Mouse (Mus musculus): Measurements from ENCODE around the gene Arhgap18.

The Arhgap18 gene

GRCm38 (mm10) chr10:26832669-26833249 lies 79.5 kb downstream of the Arhgap18 start:
- no peak for DNase-seq

GRCm38 (mm10) chr10:26833393-26833792 lies 80.2 kb downstream of the Arhgap18 start:
- no peak for DNase-seq

GRCm38 (mm10) chr10:26849311-26849710 lies 96.1 kb downstream of the Arhgap18 start:
- DNase-seq = no peak

GRCm38 (mm10) chr10:26849854-26850253 lies 96.6 kb downstream of the Arhgap18 start:
- no peak for DNase-seq

- DNase-seq = no peak
Observed at GRCm38 (mm10) chr10:26854556-26855100, 101.4 kb downstream of the Arhgap18 start.

- DNase-seq = no peak
Observed at GRCm38 (mm10) chr10:26855851-26856535, 102.8 kb downstream of the Arhgap18 start.

GRCm38 (mm10) chr10:26857583-26857982 lies 104.4 kb downstream of the Arhgap18 start:
- DNase-seq = no peak

GRCm38 (mm10) chr10:26858537-26858936 lies 105.3 kb downstream of the Arhgap18 start:
- DNase-seq = no peak

GRCm38 (mm10) chr10:26861231-26861630 lies 108.0 kb downstream of the Arhgap18 start:
- DNase-seq = no peak

GRCm38 (mm10) chr10:26862207-26862606 lies 109.0 kb downstream of the Arhgap18 start:
- DNase-seq = no peak

- DNase-seq = no peak
Observed at GRCm38 (mm10) chr10:26863982-26864381, 110.8 kb downstream of the Arhgap18 start.

GRCm38 (mm10) chr10:26870802-26871201 lies 117.6 kb downstream of the Arhgap18 start:
- no peak for DNase-seq

- DNase-seq = no peak
Observed at GRCm38 (mm10) chr10:26877309-26877708, 124.1 kb downstream of the Arhgap18 start.

GRCm38 (mm10) chr10:26878924-26879600 lies 125.8 kb downstream of the Arhgap18 start:
- DNase-seq = no peak

- DNase-seq = no peak
Observed at GRCm38 (mm10) chr10:26884949-26885348, 131.7 kb downstream of the Arhgap18 start.

GRCm38 (mm10) chr10:26889226-26889625 lies 136.0 kb downstream of the Arhgap18 start:
- DNase-seq = no peak

GRCm38 (mm10) chr10:26889754-26890153 lies 136.5 kb downstream of the Arhgap18 start:
- no peak for DNase-seq

- peak; percentile 78 to 80 for DNase-seq
Observed at GRCm38 (mm10) chr10:26890269-26890955, 137.2 kb downstream of the Arhgap18 start.

- no peak for DNase-seq
Observed at GRCm38 (mm10) chr10:26893091-26893490, 139.9 kb downstream of the Arhgap18 start.

GRCm38 (mm10) chr10:26895726-26896125 lies 142.5 kb downstream of the Arhgap18 start:
- DNase-seq = no peak

- DNase-seq = no peak
Observed at GRCm38 (mm10) chr10:26900426-26900825, 147.2 kb downstream of the Arhgap18 start.

GRCm38 (mm10) chr10:26903781-26904180 lies 150.6 kb downstream of the Arhgap18 start:
- no peak for DNase-seq

GRCm38 (mm10) chr10:26911176-26911575 lies 158.0 kb downstream of the Arhgap18 start:
- DNase-seq = no peak

All from B cell, adult 2 months (primary cell).